Mouse (Mus musculus) lung, adult 18-20 months (tissue): ENCODE data around the gene Mocs1.

Source experiments
- DNase-seq, 2 experiments: peaks; one replicate each; pipeline ENCODE4 v3.0.0; 2022; ENCODE audit warnings: mixed read lengths in 2 of 2

The Mocs1 gene

DNA sequence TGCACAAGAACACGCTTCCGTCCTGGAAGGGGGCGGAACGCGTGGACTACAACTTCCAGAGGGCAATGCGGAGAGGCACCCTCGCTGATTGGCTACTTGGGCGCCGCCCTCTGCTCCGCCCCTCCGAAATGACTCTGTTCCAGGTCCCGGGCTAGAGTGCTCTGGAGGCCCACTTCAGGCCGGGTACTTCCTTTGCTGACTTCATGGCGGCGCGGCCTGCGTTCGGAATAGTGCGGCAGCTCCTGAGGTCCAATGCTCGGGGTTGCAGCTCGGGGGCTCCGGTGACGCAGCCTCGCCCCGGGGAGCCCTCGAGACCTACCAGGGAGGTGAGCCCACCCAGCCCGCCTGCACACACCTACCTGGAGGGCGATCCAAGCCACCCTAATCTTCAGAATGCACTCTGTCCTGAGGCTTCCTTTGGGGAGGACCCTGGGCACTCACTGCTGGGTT is at the start of gene Mocs1:
TSS of gene Mocs1 (plus strand) at position 124 of the 450 bp plus-strand sequence.
- peak; percentile 98 for DNase-seq

GRCm38 (mm10) chr17:49379645-49380044 is 48.5 kb upstream of the Mocs1 start:
- no peak for DNase-seq

- no peak for DNase-seq
Observed at GRCm38 (mm10) chr17:49384217-49384943, 43.8 kb upstream of the Mocs1 start.

- DNase-seq = no peak
Observed at GRCm38 (mm10) chr17:49387741-49388140, 40.4 kb upstream of the Mocs1 start.

DNA sequence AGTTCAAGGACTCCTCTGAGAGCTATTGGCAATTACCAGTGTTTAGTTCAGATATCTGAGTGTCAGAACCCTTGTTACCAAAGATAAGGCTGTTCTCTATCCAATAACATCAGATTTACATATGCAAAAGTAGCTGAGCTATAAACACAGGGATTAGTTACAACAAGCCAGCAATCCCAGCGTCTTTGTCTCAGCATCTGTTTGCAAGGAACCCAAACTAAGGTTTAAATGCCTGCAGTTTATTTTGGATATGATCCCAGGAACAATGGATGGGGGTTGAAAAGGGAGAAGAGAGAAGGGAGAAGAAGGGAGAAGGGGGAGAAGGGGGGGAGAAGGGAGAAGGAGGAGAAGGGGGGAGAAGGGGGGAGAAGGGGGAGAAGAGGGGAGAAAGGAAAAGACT is 35.4 kb upstream of the Mocs1 start:
- no peak for DNase-seq

DNA sequence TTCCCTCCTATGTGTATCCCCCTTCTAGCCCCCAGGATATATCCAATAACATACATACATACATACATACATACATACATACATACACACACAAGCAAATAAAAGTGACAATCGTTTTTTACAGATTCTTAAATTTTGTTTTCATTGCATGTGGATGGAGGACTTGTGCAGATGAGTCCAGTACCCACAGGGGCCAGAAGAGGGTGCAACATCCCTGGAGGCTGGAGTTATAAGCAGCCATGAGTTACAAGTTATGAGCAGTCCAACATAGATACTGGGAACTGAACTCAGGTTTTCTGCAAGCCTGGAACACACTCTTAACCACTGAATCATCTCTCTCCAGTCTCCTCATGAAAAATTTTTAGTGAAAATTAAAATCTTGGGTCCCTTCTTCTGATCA is 33.3 kb upstream of the Mocs1 start:
- no peak for DNase-seq

- DNase-seq = no peak
Observed at GRCm38 (mm10) chr17:49399605-49400004, 28.6 kb upstream of the Mocs1 start.

- peak; percentile 56 to 66 for DNase-seq
Observed at GRCm38 (mm10) chr17:49400130-49400529, 28.0 kb upstream of the Mocs1 start.

- DNase-seq = no peak
Observed at GRCm38 (mm10) chr17:49403151-49403550, 25.0 kb upstream of the Mocs1 start.

GRCm38 (mm10) chr17:49405927-49406326 is 22.2 kb upstream of the Mocs1 start:
- DNase-seq = no peak

- DNase-seq = no peak
Observed at GRCm38 (mm10) chr17:49412974-49413373, 15.2 kb upstream of the Mocs1 start.

DNA sequence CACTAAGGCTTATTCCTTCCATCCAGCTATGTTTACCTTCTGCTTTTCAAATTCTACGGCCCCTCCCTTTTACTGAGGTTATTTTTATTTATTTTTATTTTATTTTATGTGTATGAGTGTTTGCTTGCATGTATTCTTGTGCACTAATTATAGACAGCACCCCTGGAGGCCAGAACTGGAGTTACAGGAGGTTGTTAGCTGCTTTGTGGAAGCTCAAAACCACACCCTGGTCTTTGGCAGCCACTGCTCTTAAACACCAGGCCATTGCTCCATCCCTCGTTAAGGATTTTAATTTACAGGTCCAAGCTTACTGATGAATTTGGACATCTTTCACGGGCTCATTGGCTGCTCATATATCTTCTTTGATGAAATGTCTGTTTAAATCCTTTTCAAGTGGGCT is 14.6 kb upstream of the Mocs1 start:
- no peak for DNase-seq

DNA sequence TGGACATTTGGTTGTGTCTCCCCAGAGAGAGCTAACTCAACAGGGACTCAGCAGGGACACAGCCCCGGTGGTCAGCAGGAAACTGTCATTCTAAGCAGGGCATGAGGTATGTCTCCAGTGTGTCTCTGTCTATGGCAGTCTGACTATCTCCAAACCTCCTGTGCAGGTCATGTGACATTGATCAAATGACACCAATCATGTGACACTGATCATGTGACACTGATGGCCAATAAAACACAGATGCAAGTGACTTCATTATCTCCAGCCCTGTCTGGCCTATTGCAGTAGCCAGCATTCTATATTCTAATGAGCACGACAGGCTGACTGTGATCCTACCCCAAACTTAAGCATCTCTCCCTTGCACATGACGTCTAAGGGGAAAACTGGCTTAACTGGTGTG is 11.9 kb upstream of the Mocs1 start:
- DNase-seq = no peak

DNA sequence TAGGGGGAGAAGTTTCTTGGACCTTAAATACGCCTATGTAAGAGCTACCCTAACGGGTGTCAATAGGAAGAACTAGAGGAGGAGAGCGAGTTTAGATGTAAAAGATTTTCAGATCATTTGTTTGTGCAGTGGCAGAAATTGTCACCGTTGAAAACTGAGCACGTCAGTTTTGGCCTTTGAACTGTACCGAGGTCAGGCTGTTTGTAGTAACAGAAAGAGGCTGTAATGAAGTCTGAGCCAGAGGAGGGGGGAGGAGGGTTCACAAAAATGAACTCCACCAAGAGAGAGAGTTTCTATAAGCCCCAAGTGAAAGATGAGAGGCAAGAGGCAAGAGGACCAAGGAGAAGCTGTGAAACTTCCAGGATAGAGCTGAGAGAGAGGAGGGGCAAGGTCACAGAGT is 8.3 kb upstream of the Mocs1 start:
- no peak for DNase-seq

GRCm38 (mm10) chr17:49422286-49423066 is 5.7 kb upstream of the Mocs1 start:
- no peak for DNase-seq

- no peak for DNase-seq
Observed at GRCm38 (mm10) chr17:49423067-49423325, 5.2 kb upstream of the Mocs1 start.

DNA sequence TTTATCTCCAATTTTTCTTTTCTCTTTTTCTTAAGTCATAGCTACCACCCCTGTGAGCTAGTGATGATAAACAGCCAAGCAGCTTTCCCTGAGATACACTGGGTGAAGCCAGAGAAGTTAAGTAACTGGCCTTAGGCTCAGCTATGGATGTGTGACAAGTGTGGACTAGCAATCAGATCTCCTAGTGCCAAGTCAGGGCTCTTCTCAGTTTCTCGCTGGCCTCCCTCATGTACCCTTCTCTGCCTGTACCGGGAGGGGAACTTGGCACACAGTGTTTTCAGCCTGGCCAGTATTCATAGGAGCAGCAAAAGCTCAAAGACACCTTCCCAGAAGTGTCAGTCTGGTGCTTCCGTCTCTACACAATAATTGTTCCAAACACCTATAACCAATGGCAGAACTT is 4.3 kb upstream of the Mocs1 start:
- no peak for DNase-seq

GRCm38 (mm10) chr17:49427631-49428238 is 427 bp upstream of the Mocs1 start:
- DNase-seq = no peak

DNA sequence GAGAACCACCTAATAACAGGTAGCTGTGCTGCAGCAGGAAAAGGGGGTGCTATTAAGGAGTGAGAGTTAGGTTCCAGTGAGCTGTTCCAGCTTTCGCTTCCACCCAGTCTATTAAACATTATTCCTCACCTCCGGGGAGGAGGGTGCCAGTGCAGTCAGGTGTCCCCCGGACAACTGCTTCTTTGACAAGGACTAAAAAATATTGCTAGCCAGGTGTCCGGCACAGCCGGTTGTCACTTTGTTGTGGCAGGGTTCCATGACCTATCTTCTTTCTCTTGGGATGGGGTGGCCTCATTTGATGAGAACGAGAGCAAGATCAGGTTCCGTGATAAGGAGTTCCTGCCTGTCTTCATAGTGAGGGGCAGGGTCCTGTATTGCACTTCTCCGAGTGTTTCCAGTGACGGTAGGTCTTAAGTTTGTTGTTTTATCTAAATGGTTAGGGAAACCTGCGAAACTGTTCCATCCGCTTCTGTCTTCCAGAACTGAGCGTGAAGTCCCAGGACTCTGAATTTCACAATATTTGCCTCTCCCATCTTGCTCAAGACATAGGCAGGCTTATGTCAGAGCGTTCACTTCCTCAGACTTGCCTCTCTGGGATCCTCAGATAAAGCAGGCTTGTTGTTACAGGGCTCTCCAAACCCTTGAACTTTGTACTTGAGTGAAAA is 721 bp downstream of the Mocs1 start:
- DNase-seq = peak; percentile 69 to 86

DNA sequence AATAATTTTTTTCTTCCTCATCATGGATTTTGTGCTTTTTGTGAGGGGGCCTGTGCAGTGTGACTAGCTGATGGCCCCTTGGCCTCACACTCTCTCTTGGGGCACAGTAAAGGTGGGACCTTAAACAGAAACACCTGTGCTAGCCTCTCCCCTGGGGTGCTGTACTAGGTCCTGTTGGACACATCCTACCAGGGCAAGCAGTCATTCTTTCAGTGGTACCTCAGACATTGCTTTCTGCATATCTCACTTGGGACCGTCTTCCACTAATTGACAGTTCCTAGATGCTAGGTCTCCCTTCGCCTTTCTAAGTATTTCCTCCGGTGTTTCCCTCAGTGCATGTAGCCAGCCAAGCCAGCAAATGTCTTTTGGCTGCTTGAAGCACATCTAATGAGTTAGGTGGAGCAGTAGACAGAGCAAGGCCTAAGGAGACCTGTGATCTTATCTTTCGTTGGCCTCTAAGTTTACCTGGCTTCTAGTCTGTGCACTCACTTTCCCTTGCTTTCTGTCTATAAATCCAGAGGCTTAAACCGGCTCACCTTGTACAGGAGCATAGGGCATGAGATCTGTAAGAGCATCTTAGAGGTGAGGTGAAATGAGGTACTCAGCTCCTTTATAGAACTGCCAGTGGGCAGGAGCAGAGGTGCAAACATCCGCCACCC is 1.4 kb downstream of the Mocs1 start:
- DNase-seq = no peak

GRCm38 (mm10) chr17:49430136-49430535 is 2.0 kb downstream of the Mocs1 start:
- peak in 1 of 2 experiments; percentile 26 for DNase-seq

- DNase-seq = no peak
Observed at GRCm38 (mm10) chr17:49431176-49431575, 3.0 kb downstream of the Mocs1 start.
